Mouse (Mus musculus) liver, adult 2 months (tissue): ENCODE measurements around the gene Mad2l2.

Experiments used
- CTCF ChIP-seq: fragments of 200-500 bp; IDR thresholded peaks from 2 replicates; pipeline ENCODE4 v1.5.1; 2011; ENCODE audit warnings: low read depth, low read length, control low read depth
- POLR2A ChIP-seq: fragments of 200-500 bp; IDR thresholded peaks from 2 replicates; pipeline ENCODE4 v1.6.1; 2011; ENCODE audit warnings: low read length, control low read depth; ENCODE audit not compliant: insufficient read depth; ENCODE audit errors: extremely low read depth

GRCm38 (mm10) chr4:148094161-148094560, 36.0 kb upstream of the Mad2l2 start:
- TF ChIP-seq POLR2A, result no peak
- TF ChIP-seq CTCF, result no peak
